Mouse (Mus musculus): ENCODE results near the gene Ndufaf5.
"Not testable (repeated sequence)": the region's sequence is repeated elsewhere in the genome, so short reads cannot be mapped to it uniquely, and the experiment has no call there.

- TF ChIP-seq CTCF (conservative IDR thresholded peaks at IDR 0.05; ENCODE audit: insufficient read depth, insufficient read length, low read depth, low read length); POLR2A (IDR thresholded peaks at IDR 0.05; ENCODE audit: low read depth, low read length): not testable (repeated sequence)
These were observed 15.3 kb downstream of the Ndufaf5 start for GRCm38 (mm10) chr2:140185685-140186210.
